ENCODE assay signal across 9 mouse cellular contexts in genomic region chr16:37654831-37655455, GRCm38 (mm10). TPM values are rescaled to one million over a fixed set of nuclear protein-coding genes. Genes with fewer than 3 reads are reported as not detected.
DNase-seq lines count a peak whose midpoint lies in the region; ATAC-seq and TF ChIP-seq lines count a peak whose summit lies in the region.
"Had no signal": no experiment of that assay in that cellular context is flagged by ENCODE, and none has a peak within 500 bp of the region (broad histone marks: within the 10 kb centered on the region; RNA-seq: fewer than 3 reads in every experiment).

No protein-coding gene starts in this region.

- H3K9me3 ChIP-seq in hindbrain, embryonic 13.5 days, result no peaks in the 10 kb centered on the region
- no peaks in the 10 kb centered on the region for H3K9me3 ChIP-seq in midbrain, embryonic 14.5 days (ENCODE audit: control insufficient read depth, low read length)

- 39% methylated on average over 4 of the region's 4 CpGs for WGBS in kidney, adult 2 months
- WGBS in hindbrain, embryonic 13.5 days, result 64% methylated on average over 4 of the region's 4 CpGs
- 62% methylated on average over 4 of the region's 4 CpGs for WGBS in midbrain, embryonic 14.5 days

- H3K36me3 ChIP-seq in kidney, adult 2 months (ENCODE audit: control insufficient read depth, insufficient read depth, low read length), result no peaks in the 10 kb centered on the region
- no peaks in the 10 kb centered on the region for H3K36me3 ChIP-seq in hindbrain, embryonic 13.5 days
- no peaks in the 10 kb centered on the region for H3K36me3 ChIP-seq in midbrain, embryonic 14.5 days (ENCODE audit: control insufficient read depth, insufficient read depth, low read length)

- H3K4me2 ChIP-seq in hindbrain, embryonic 13.5 days, result peak overlapping the region; percentile 55
- H3K4me2 ChIP-seq in midbrain, embryonic 14.5 days (ENCODE audit: low read length), result peak overlapping the region; percentile 50

- peak; percentile 81 for DNase-seq in kidney, adult 2 months
- DNase-seq in kidney, postnatal 14 days, result no peak
- DNase-seq in midbrain, embryonic 14.5 days, result no peak
- no peak for DNase-seq in left cerebral cortex, adult 11 months (ENCODE audit: low spot score)
- DNase-seq in urinary bladder, adult 2 months (ENCODE audit: low spot score), result no peak
- no peak for DNase-seq in embryo, embryonic 9.5 days (ENCODE audit: extremely low spot score)

- H3K27me3 ChIP-seq in kidney, adult 2 months (replicated peaks; ENCODE audit: control insufficient read depth, insufficient read depth, low read length), result no peaks in the 10 kb centered on the region
- H3K27me3 ChIP-seq in hindbrain, embryonic 13.5 days, result no peaks in the 10 kb centered on the region
- H3K27me3 ChIP-seq in midbrain, embryonic 14.5 days (ENCODE audit: control insufficient read depth, insufficient read depth, low read length), result no peaks in the 10 kb centered on the region

- ATAC-seq in hindbrain, embryonic 13.5 days (ENCODE audit: low FRiP score), result peak; percentile 6
- ATAC-seq in midbrain, embryonic 14.5 days (ENCODE audit: low FRiP score, low TSS enrichment), result no peak

- no peak overlapping the region for H3K4me3 ChIP-seq in kidney, adult 2 months (ENCODE audit: insufficient read depth, low read depth, low read length)
- H3K4me3 ChIP-seq in cortical plate, adult 2 months (ENCODE audit: insufficient read depth, low read length), result no peak overlapping the region
- H3K4me3 ChIP-seq in hindbrain, embryonic 13.5 days, result peak overlapping the region; percentile 82
- H3K4me3 ChIP-seq in midbrain, embryonic 14.5 days (replicated peaks; ENCODE audit: low read depth, low read length), result no peak overlapping the region

- H3K9ac ChIP-seq in hindbrain, embryonic 13.5 days, result no peak overlapping the region
- H3K9ac ChIP-seq in midbrain, embryonic 14.5 days (replicated peaks; ENCODE audit: low read length), result no peak overlapping the region

- H3K27ac ChIP-seq in kidney, adult 2 months (ENCODE audit: insufficient read depth, low read depth, low read length), result peak overlapping the region; percentile 100
- peak overlapping the region; percentile 33; the same call in 1 of the 2 replicates for H3K27ac ChIP-seq in cortical plate, adult 2 months (ENCODE audit: insufficient read depth, low read length)
- peak overlapping the region; percentile 73 for H3K27ac ChIP-seq in hindbrain, embryonic 13.5 days
- peak overlapping the region; percentile 68 for H3K27ac ChIP-seq in midbrain, embryonic 14.5 days (replicated peaks; ENCODE audit: low read depth, low read length)
- H3K27ac ChIP-seq: macrophage had no signal

- TF ChIP-seq POLR2A in kidney, adult 2 months (IDR thresholded peaks at IDR 0.05; ENCODE audit: low read depth, low read length), result no peak
- TF ChIP-seq POLR2A in cortical plate, adult 2 months (IDR thresholded peaks at IDR 0.05; ENCODE audit: extremely low read depth, insufficient read depth, low read length), result no peak

- H3K4me1 ChIP-seq in kidney, adult 2 months (ENCODE audit: control insufficient read depth, insufficient read depth, low read length), result peaks cover 28% of the 10 kb centered on the region; the same call in 1 of the 2 replicates
- peaks cover 4% of the 10 kb centered on the region; the same call in 1 of the 2 replicates for H3K4me1 ChIP-seq in cortical plate, adult 2 months (ENCODE audit: control insufficient read depth, insufficient read depth, low read length)
- peaks cover 39% of the 10 kb centered on the region for H3K4me1 ChIP-seq in hindbrain, embryonic 13.5 days (replicated peaks)
- H3K4me1 ChIP-seq in midbrain, embryonic 14.5 days (ENCODE audit: control insufficient read depth, insufficient read depth, low read length), result peaks cover 32% of the 10 kb centered on the region

- TF ChIP-seq CTCF in kidney, adult 2 months (conservative IDR thresholded peaks at IDR 0.05; ENCODE audit: insufficient read depth, insufficient read length, low read depth, low read length), result no peak
- no peak for TF ChIP-seq CTCF in cortical plate, adult 2 months (IDR thresholded peaks at IDR 0.05; ENCODE audit: extremely low read depth, insufficient read depth, low read length)

RNA-seq across cellular contexts. Expression of gene Ndufb4, which starts 0.7 kb away (rescaled TPM):
- polyA plus RNA-seq in kidney, adult 2 months (2012; rRNA removed), result 131 and 178 TPM in 2 replicates
- 79.6 and 87.3 TPM in 2 replicates for polyA plus RNA-seq in cortical plate, adult 2 months (2012; rRNA removed)
- polyA plus RNA-seq in hindbrain, embryonic 13.5 days (2015; fragmentation: Nextera tagmentation; extraction: Ambion mirVana), result 63.0 and 67.1 TPM in 2 replicates
- polyA plus RNA-seq in midbrain, embryonic 14.5 days (2014; fragmentation: Nextera tagmentation; extraction: Ambion mirVana), result 68.6 and 76.9 TPM in 2 replicates
- 46.2 and 52.4 TPM in 2 replicates for polyA plus RNA-seq in urinary bladder, adult 2 months (2012; rRNA removed)

Comparison
In these comparisons a context has a peak if more than half of its experiments do, and no peak if none do; other contexts are left out.
1. H3K27ac ChIP-seq: peak in every context shown above with its lines; median percentile 100 in kidney, adult 2 months; 73 in hindbrain, embryonic 13.5 days; 68 in midbrain, embryonic 14.5 days; 33 in cortical plate, adult 2 months.